Mouse (Mus musculus) liver, adult 2 months (tissue): ENCODE results near the gene Pdxdc1. TPM values are rescaled to one million over a fixed set of nuclear protein-coding genes. Genes with fewer than 3 reads are reported as not detected.

Experiments used
- DNase-seq: peaks from one replicate; pipeline ENCODE4 v3.0.0-alpha.2; 2011; ENCODE audit warnings: low read depth, low spot score; ENCODE audit errors: extremely low read depth
- H3K27ac ChIP-seq: fragments of 200-500 bp; replicated peaks from 2 replicates; pipeline ENCODE4 v1.5.1; 2012; ENCODE audit warnings: low read depth, mild to moderate bottlenecking, control low read depth, inconsistent platforms, low read length; ENCODE audit not compliant: insufficient read depth
- H3K27me3 ChIP-seq: fragments of 200-500 bp; 2 replicates; pipeline ENCODE4 v1.6.1; 2012; ENCODE audit warnings: mild to moderate bottlenecking, moderate library complexity, low read length, inconsistent platforms; ENCODE audit not compliant: control insufficient read depth, insufficient read depth
- H3K36me3 ChIP-seq: fragments of 200-500 bp; 2 replicates; pipeline ENCODE4 v1.6.1; 2012; ENCODE audit warnings: low read length, inconsistent platforms; ENCODE audit not compliant: control insufficient read depth, insufficient read depth
- H3K4me1 ChIP-seq: fragments of 200-500 bp; 2 replicates; pipeline ENCODE4 v1.6.1; 2011; ENCODE audit warnings: low read length; ENCODE audit not compliant: control insufficient read depth, insufficient read depth
- H3K4me3 ChIP-seq: fragments of 200-500 bp; 2 replicates; pipeline ENCODE4 v1.5.1; 2011; ENCODE audit warnings: low read depth, mild to moderate bottlenecking, control low read depth, low read length, moderate library complexity; ENCODE audit not compliant: insufficient read depth
- H3K79me2 ChIP-seq: fragments of 200-500 bp; 2 replicates; pipeline ENCODE4 v1.6.1; 2012; ENCODE audit warnings: inconsistent platforms, mild to moderate bottlenecking, low read length, moderate library complexity; ENCODE audit not compliant: control insufficient read depth, insufficient read depth
- H3K9ac ChIP-seq: fragments of 200-500 bp; 2 replicates; pipeline ENCODE4 v1.6.1; 2012; ENCODE audit warnings: low read depth, mild to moderate bottlenecking, control low read depth, inconsistent platforms, low read length
- CTCF ChIP-seq: fragments of 200-500 bp; IDR thresholded peaks from 2 replicates; pipeline ENCODE4 v1.5.1; 2011; ENCODE audit warnings: low read depth, low read length, control low read depth
- POLR2A ChIP-seq: fragments of 200-500 bp; IDR thresholded peaks from 2 replicates; pipeline ENCODE4 v1.6.1; 2011; ENCODE audit warnings: low read length, control low read depth; ENCODE audit not compliant: insufficient read depth; ENCODE audit errors: extremely low read depth
- WGBS: fragments of 180-500 bp; shearing (Covaris S2); methylation state at CpG from one replicate; pipeline ENCODE4 v1.1.7; 2018; 5-methylcytosine and 5-hydroxymethylcytosine counted together
- polyA plus RNA-seq: library from polyadenylated mRNA; depleted of rRNA; stranded (reverse); fragments of >200 nt; gene quantifications from 2 replicates; pipeline ENCODE4 v1.2.3, GENCODE M21; 2012
- total RNA-seq: library from RNA; depleted of rRNA; stranded (reverse); fragments of >200 nt; gene quantifications from 2 replicates; pipeline ENCODE4 v1.2.3, GENCODE M21; 2014

Gene Pdxdc1
- total and polyA plus RNA-seq, 2 experiments: 45.5 to 112 TPM

GRCm38 (mm10) chr16:13896357-13896756 lies 6.6 kb downstream of the Pdxdc1 start:
- peaks cover 36% of the 10 kb centered on the region for H3K79me2 ChIP-seq
- no peaks in the 10 kb centered on the region for H3K36me3 ChIP-seq
- no peak for TF ChIP-seq POLR2A
- TF ChIP-seq CTCF: no peak
- H3K9ac ChIP-seq: no peak overlapping the region
- 82% methylated on average over 3 of the region's 3 CpGs for WGBS
- H3K27ac ChIP-seq: no peak overlapping the region
- no peak for DNase-seq
- peaks cover 24% of the 10 kb centered on the region for H3K4me1 ChIP-seq
- no peak overlapping the region for H3K4me3 ChIP-seq
- no peaks in the 10 kb centered on the region for H3K27me3 ChIP-seq

GRCm38 (mm10) chr16:13895740-13896139 lies 7.2 kb downstream of the Pdxdc1 start:
- TF ChIP-seq CTCF (no peak), POLR2A (no peak)
- peaks cover 24% of the 10 kb centered on the region for H3K4me1 ChIP-seq
- H3K27me3 ChIP-seq: no peaks in the 10 kb centered on the region
- DNase-seq: no peak
- no peaks in the 10 kb centered on the region for H3K36me3 ChIP-seq
- H3K9ac ChIP-seq: no peak overlapping the region
- H3K27ac ChIP-seq: no peak overlapping the region
- H3K4me3 ChIP-seq: no peak overlapping the region
- 89% methylated on average over 3 of the region's 3 CpGs for WGBS
- H3K79me2 ChIP-seq: peaks cover 36% of the 10 kb centered on the region

DNA sequence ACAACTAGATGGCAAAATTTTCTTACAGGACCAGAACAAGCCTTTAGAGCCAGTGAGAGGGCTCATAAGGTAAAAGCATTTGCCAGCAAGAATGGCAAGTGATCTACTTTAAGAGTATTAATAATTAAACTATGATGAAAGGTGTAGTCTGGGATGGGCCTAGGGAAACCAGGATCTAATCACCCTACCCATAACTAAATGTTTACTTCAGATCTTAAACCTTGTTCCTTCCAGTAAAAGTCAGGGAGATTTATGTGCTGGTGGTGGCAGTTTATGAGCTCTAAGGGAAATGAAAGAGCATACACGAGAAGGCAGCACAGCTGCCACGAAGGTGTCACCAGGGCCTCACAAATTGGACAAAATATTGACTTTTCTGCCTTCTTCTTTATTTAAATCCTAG lies 8.8 kb downstream of the Pdxdc1 start:
- H3K79me2 ChIP-seq: peaks cover 38% of the 10 kb centered on the region
- H3K36me3 ChIP-seq: no peaks in the 10 kb centered on the region
- H3K27me3 ChIP-seq: no peaks in the 10 kb centered on the region
- no peak overlapping the region for H3K9ac ChIP-seq
- DNase-seq: peak; percentile 68
- no peak overlapping the region for H3K4me3 ChIP-seq
- TF ChIP-seq POLR2A (no peak), CTCF (no peak)
- H3K27ac ChIP-seq: peak overlapping the region; percentile 2; the same call in 1 of the 2 replicates
- H3K4me1 ChIP-seq: peaks cover 19% of the 10 kb centered on the region
- 29% methylated on average over 2 of the region's 2 CpGs for WGBS

GRCm38 (mm10) chr16:13892850-13893249 lies 10.1 kb downstream of the Pdxdc1 start:
- no peak for TF ChIP-seq CTCF
- no peak for TF ChIP-seq POLR2A
- Histone ChIP-seq H3K9ac (no peak overlapping the region), H3K4me1 (peaks cover 15% of the 10 kb centered on the region), H3K79me2 (peaks cover 34% of the 10 kb centered on the region), H3K27me3 (no peaks in the 10 kb centered on the region), H3K36me3 (no peaks in the 10 kb centered on the region), H3K27ac (no peak overlapping the region), H3K4me3 (no peak overlapping the region)
- no peak for DNase-seq

DNA sequence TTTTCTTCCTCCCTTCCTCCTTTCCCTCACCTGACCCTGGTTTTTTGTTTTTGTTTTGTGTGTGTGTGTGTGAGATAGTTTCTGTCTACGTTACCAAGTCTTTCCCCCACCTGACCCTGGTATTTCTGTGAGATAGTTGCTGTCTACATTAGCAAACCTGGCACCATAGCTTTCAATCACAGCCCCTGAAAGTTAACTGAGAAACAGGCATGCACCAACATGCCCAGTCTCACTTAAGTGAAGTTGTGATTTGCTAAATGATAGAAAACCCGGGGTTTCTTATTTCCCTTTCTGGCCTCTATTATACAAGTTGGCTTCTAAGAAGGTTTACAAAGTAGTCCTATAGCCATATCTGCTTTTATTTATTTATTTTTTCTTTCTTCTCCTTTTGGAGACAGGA lies 12.5 kb downstream of the Pdxdc1 start:
- no peak overlapping the region for H3K27ac ChIP-seq
- peaks cover 15% of the 10 kb centered on the region for H3K4me1 ChIP-seq
- TF ChIP-seq CTCF (no peak), POLR2A (no peak)
- no peak for DNase-seq
- peaks cover 3% of the 10 kb centered on the region; the same call in 1 of the 2 replicates for H3K36me3 ChIP-seq
- no peak overlapping the region for H3K9ac ChIP-seq
- peaks cover 33% of the 10 kb centered on the region for H3K79me2 ChIP-seq
- no peak overlapping the region for H3K4me3 ChIP-seq
- no peaks in the 10 kb centered on the region for H3K27me3 ChIP-seq
- 98% methylated on average over 2 of the region's 2 CpGs for WGBS

DNA sequence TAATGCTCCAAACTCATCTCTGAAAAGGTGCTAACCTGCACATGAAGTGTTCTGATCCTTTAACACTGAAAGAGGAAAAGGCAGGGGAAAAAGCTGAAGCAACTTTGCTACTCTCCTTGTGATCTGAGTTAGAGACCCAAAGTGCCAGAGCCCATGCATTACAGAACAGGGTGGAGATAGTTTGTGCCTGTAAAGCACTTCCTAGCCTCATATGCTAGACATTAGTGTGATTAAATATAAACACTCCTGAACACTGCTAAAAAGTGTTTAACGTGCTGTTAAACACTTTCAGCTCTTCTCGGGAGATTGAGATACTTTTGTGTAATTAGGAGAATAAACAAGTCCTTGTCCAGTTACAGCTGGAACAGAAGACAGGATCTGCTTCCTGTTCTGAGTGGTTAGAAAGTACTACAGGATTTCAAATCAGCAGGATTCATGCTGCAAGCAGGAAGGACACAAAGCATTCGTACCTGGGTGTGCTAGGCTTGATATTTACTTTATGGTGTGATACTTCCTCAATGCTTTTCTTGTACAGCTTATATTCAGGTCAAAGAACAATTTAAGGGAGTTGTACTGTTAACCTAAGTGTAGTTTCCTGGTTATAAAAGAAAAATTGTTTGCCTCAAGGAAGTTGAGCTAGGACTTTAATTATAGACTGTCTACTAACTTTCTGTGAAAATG lies 19.7 kb downstream of the Pdxdc1 start:
- TF ChIP-seq POLR2A (no peak), CTCF (no peak)
- H3K27ac ChIP-seq: no peak overlapping the region
- H3K4me1 ChIP-seq: no peaks in the 10 kb centered on the region
- H3K27me3 ChIP-seq: no peaks in the 10 kb centered on the region
- H3K79me2 ChIP-seq: peaks cover 3% of the 10 kb centered on the region; the same call in 1 of the 2 replicates
- no peak overlapping the region for H3K9ac ChIP-seq
- 24% methylated on average over 3 of the region's 3 CpGs for WGBS
- no peak overlapping the region for H3K4me3 ChIP-seq
- peaks cover 26% of the 10 kb centered on the region for H3K36me3 ChIP-seq
- DNase-seq: no peak
